Mouse (Mus musculus) heart, adult 2 months (tissue): ENCODE results near the gene Tmem139. TPM values are rescaled to one million over a fixed set of nuclear protein-coding genes. Genes with fewer than 3 reads are reported as not detected.

Experiments used
- DNase-seq, 2 experiments: peaks; one replicate each; pipeline ENCODE4 v3.0.0; 2021
- H3K27ac ChIP-seq: fragments of 200-600 bp; 2 replicates; pipeline ENCODE4 v1.8.1; 2022
- H3K27me3 ChIP-seq: fragments of 200-500 bp; 2 replicates; pipeline ENCODE4 v1.6.1; 2012; ENCODE audit warnings: mild to moderate bottlenecking, low read length, inconsistent platforms, mixed read lengths; ENCODE audit not compliant: control insufficient read depth, insufficient read depth
- H3K36me3 ChIP-seq: fragments of 200-500 bp; 2 replicates; pipeline ENCODE4 v1.6.1; 2012; ENCODE audit warnings: low read length, inconsistent platforms; ENCODE audit not compliant: control insufficient read depth, insufficient read depth
- H3K4me1 ChIP-seq: fragments of 200-500 bp; 2 replicates; pipeline ENCODE4 v1.6.1; 2011; ENCODE audit warnings: low read length; ENCODE audit not compliant: control insufficient read depth, insufficient read depth
- H3K4me3 ChIP-seq: fragments of 200-600 bp; 2 replicates; pipeline ENCODE4 v1.8.1; 2022
- H3K79me2 ChIP-seq: fragments of 200-500 bp; replicated peaks from 2 replicates; pipeline ENCODE4 v1.6.1; 2012; ENCODE audit warnings: mild to moderate bottlenecking, inconsistent platforms, low read length, moderate library complexity, mixed read lengths; ENCODE audit not compliant: control insufficient read depth, insufficient read depth
- H3K9ac ChIP-seq: fragments of 200-500 bp; 2 replicates; pipeline ENCODE4 v1.6.1; 2012; ENCODE audit warnings: low read depth, mild to moderate bottlenecking, control low read depth, inconsistent platforms, low read length, mixed read lengths
- CTCF ChIP-seq: fragments of 200-600 bp; IDR thresholded peaks from 2 replicates; pipeline ENCODE4 v1.8.1; 2022; ENCODE audit warnings: antibody characterized with exemption, mild to moderate bottlenecking, moderate library complexity
- EP300 ChIP-seq: fragments of 200-500 bp; IDR thresholded peaks from 2 replicates; pipeline ENCODE4 v1.6.1; 2011; ENCODE audit warnings: low read depth, low read length, control low read depth; ENCODE audit not compliant: insufficient read depth
- POLR2A ChIP-seq: fragments of 200-500 bp; IDR thresholded peaks from 2 replicates; pipeline ENCODE4 v1.6.1; 2011; ENCODE audit warnings: mild to moderate bottlenecking, low read depth, low read length, control low read depth; ENCODE audit not compliant: insufficient read depth
- WGBS: fragments of 180-500 bp; shearing (Covaris S2); methylation state at CpG from one replicate; pipeline ENCODE4 v1.1.7; 2018; 5-methylcytosine and 5-hydroxymethylcytosine counted together
- intact Hi-C: fragments of 180-260 bp; cut with DNase I; formaldehyde crosslinking; loops from one replicate; pipeline ENCODE4 v1.15.1; 2025
- polyA plus RNA-seq: library from polyadenylated mRNA; depleted of rRNA; stranded (reverse); fragments of >200 nt; gene quantifications from 2 replicates; pipeline ENCODE4 v1.2.3, GENCODE M21; 2012
- total RNA-seq, 2 experiments: library from RNA; stranded (reverse); gene quantifications; 2 replicates each; pipeline ENCODE4 v1.2.3; 2021

The Tmem139 gene
- total and polyA plus RNA-seq, 3 experiments: 0.21 to 0.33 TPM; not detected in 1

DNA sequence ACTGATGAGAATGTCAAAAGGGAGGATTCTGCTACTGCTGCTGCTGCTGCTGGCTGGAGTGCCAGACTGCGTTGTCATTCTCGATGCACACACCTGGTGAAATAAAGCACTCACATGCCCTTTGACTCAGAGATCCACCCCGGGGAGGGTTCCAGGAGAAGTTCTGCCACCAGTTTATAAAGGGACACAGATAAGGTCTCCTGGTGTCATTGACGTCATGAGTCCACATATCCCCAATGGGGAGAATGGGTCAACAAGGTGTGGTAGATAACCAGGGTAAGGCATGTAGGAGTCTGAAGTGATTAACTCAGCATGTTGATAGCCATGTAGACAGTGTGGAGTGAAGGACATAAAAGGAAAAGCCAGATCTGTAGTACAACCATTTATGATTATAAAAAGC, 32.2 kb upstream of the Tmem139 start:
- H3K9ac ChIP-seq: no peak overlapping the region
- H3K36me3 ChIP-seq: no peaks in the 10 kb centered on the region
- H3K79me2 ChIP-seq: no peaks in the 10 kb centered on the region
- H3K4me1 ChIP-seq: no peaks in the 10 kb centered on the region
- H3K27ac ChIP-seq: no peak overlapping the region
- 54% methylated on average over 4 of the region's 4 CpGs for WGBS
- no peak overlapping the region for H3K4me3 ChIP-seq
- no peak for DNase-seq
- no peaks in the 10 kb centered on the region for H3K27me3 ChIP-seq
- no peak for TF ChIP-seq EP300
- TF ChIP-seq POLR2A: no peak
- no peak for TF ChIP-seq CTCF
- intact Hi-C loops: loop anchor here (5.0 to 10.0 kb wide), 2 partner anchors 148 to 635 kb away; no protein-coding TSS in a partner anchor

DNA sequence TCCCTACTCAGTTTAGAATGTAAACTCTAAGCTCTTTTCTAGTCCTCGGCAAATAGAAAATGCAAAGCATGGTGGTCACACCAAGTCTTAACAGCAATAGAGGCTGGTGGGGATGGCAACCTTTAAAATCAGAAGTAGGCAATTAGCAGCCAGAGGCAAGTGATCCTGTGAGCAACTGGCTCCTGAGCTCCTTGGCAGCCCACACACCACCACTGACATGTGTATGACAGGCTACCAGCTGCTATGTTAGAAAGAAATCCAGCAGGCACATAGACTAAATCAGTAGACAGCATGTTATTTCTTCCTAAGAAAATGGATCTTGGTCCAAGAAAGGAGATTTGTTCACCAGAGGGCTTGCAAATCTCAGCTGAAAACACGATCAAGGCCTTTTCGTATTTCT, 30.6 kb upstream of the Tmem139 start:
- intact Hi-C loops: no loop called here
- Histone ChIP-seq H3K27me3 (no peaks in the 10 kb centered on the region), H3K4me1 (no peaks in the 10 kb centered on the region), H3K4me3 (no peak overlapping the region), H3K79me2 (no peaks in the 10 kb centered on the region), H3K9ac (no peak overlapping the region), H3K27ac (no peak overlapping the region), H3K36me3 (no peaks in the 10 kb centered on the region)
- 80% methylated on average over 3 of the region's 3 CpGs for WGBS
- no peak for DNase-seq
- no peak for TF ChIP-seq EP300
- TF ChIP-seq POLR2A: no peak
- TF ChIP-seq CTCF: no peak

DNA sequence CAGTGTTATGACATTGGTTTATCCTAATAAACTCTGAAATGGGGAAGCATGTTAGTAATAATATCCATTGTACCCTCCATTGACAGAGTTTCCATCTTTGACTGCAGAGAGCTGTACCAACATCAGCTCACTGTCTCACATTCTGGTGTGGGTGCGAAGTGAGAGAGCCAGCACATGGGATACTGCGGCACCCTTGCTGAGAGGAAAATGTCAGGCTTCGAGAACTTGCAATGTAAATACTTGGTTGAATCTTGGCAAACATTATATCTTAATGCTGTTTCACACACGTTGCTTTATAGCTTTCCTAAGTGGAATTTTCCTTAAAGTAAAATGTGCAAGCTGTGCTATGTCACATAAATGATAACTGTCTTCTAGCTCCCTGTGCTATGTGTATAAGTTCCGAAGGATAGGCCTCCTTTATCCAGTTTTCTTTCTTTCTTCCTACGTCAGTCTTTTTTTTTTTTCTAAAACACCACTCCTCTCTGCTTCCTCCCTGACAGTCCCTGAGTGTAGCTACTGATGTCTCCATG, 24.4 kb upstream of the Tmem139 start:
- Histone ChIP-seq H3K4me1 (no peaks in the 10 kb centered on the region), H3K9ac (no peak overlapping the region), H3K4me3 (no peak overlapping the region), H3K27me3 (no peaks in the 10 kb centered on the region), H3K36me3 (no peaks in the 10 kb centered on the region), H3K79me2 (no peaks in the 10 kb centered on the region), H3K27ac (no peak overlapping the region)
- intact Hi-C loops: no loop called here
- 58% methylated on average over 6 of the region's 6 CpGs for WGBS
- no peak for DNase-seq
- no peak for TF ChIP-seq EP300
- TF ChIP-seq CTCF: no peak
- no peak for TF ChIP-seq POLR2A

DNA sequence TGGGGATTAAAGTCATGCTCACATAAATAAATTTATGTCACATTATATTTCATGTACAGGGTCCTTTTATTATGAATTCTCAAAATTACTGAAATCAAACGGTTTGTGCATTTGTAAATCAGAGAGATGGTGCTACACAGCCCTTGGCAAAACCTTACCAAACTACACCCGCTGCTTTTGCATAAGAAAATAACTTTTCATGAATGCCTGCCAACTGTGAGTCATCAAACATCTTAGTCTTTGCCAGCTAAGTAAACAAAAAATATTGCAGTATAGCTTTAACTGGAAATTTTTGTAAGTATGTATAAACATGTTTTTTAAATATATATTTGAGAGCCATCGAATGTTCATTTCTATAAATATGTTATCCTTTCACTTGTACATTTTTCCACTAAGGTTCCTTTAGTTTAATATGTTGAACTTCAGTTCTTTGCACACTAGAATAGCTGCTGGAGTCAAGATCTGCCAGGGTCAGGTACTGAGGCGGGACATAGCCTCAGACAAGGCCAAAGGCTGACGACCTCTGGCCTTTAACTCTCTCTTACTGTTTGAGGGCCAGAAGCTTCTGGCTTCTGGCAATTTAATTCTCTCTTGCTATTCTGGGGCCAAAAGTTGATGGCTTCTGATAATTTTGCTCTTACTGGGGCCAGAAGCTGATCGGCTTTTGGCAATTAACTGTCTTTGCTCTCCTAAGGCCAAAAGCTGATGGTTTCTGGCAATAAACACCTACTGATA, 20.3 kb upstream of the Tmem139 start:
- H3K27me3 ChIP-seq: no peaks in the 10 kb centered on the region
- H3K27ac ChIP-seq: no peak overlapping the region; the same call in 1 of the 2 replicates
- WGBS: 64% methylated on average over 6 of the region's 6 CpGs
- H3K4me3 ChIP-seq: no peak overlapping the region
- H3K36me3 ChIP-seq: no peaks in the 10 kb centered on the region
- TF ChIP-seq CTCF (no peak), POLR2A (no peak), EP300 (no peak)
- H3K4me1 ChIP-seq: no peaks in the 10 kb centered on the region; the same call in 1 of the 2 replicates
- H3K79me2 ChIP-seq: no peaks in the 10 kb centered on the region
- no peak overlapping the region for H3K9ac ChIP-seq
- intact Hi-C loops: no loop called here
- DNase-seq: no peak

DNA sequence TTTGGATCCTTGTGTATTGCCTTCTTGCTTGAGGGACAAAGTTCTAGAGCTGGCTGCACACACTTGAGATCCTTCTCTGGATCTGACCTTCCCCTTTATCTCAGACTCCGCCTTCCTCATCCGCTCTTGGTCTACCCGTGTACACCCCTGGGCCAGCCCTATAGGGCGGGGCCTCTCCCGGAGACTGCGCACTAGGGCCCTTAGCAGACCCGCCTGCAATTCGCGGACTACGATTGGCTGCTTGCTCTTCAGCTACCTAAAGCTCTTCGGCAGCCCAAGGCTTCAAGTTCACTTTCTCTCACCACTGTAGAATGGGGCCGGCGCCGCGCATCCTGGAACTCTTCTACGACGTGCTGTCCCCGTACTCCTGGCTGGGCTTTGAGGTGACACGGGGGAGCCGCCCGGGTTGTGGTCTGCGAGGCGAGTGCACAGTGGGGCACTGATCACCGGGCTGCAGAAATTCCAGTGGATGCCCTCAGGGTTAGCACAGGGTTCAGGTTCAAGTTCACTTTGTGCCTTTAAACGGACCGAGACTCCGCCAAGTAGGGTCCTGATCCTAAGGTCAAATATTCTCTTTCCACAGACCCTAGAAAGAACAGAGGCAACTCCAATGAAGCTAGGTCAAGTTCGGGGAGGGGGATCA, 15.9 kb upstream of the Tmem139 start, which contains the start of gene Gstk1:
TSS of gene Gstk1 (plus strand) at position 225 of the 643 bp plus-strand sequence.
- TF ChIP-seq POLR2A (peak; percentile 82), CTCF (no peak)
- WGBS: 2% methylated on average over 28 of the region's 28 CpGs
- Histone ChIP-seq H3K9ac (peak within 1 kb of the TSS; percentile 85), H3K27me3 (no peaks in the 10 kb centered on the region), H3K4me1 (no peaks in the 10 kb centered on the region; the same call in 1 of the 2 replicates), H3K27ac (peak within 1 kb of the TSS; percentile 67), H3K4me3 (peak within 1 kb of the TSS; percentile 70), H3K79me2 (no peaks in the 10 kb centered on the region), H3K36me3 (no peaks in the 10 kb centered on the region)
- intact Hi-C loops: loop anchor here (1.0 kb wide), 1 partner anchor 18 kb away; the partner anchor contains the start of gene Casp2
- peak; percentile 86 to 92 for DNase-seq

DNA sequence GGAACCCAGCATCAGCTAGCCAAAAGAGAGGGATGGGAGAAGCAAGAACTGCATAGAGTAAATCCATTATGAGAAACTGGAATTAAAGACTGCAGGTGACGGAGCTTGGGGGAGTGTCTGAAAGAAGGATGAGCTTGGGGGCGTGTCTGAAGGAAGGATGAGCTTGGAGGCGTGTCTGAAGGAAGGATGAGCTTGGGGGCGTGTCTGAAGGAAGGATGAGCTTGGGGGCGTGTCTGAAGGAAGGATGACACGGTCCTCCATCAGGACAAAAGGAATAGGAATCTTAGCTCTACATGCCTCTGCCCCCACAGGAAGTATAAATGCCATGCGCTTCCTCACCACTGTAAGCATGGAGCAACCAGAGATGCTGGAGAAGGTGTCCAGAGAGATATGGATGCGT, 14.6 kb upstream of the Tmem139 start:
- DNase-seq: no peak
- intact Hi-C loops: no loop called here
- no peak overlapping the region for H3K4me3 ChIP-seq
- no peaks in the 10 kb centered on the region for H3K79me2 ChIP-seq
- no peak overlapping the region for H3K9ac ChIP-seq
- TF ChIP-seq CTCF (no peak), EP300 (no peak), POLR2A (no peak)
- 41% methylated on average over 8 of the region's 8 CpGs for WGBS
- no peak overlapping the region for H3K27ac ChIP-seq
- H3K27me3 ChIP-seq: no peaks in the 10 kb centered on the region
- no peaks in the 10 kb centered on the region; the same call in 1 of the 2 replicates for H3K4me1 ChIP-seq
- H3K36me3 ChIP-seq: no peaks in the 10 kb centered on the region
